Mouse (Mus musculus) Muller cell, postnatal 12 days (primary cell): ENCODE measurements around the gene Kif28.
"Not testable (repeated sequence)": the region's sequence is repeated elsewhere in the genome, so short reads cannot be mapped to it uniquely, and the experiment has no call there.

Source experiments
- DNase-seq: peaks from one replicate; pipeline ENCODE4 v3.0.0-alpha.2; 2015; ENCODE audit errors: inconsistent ontology term

Gene Kif28

DNA sequence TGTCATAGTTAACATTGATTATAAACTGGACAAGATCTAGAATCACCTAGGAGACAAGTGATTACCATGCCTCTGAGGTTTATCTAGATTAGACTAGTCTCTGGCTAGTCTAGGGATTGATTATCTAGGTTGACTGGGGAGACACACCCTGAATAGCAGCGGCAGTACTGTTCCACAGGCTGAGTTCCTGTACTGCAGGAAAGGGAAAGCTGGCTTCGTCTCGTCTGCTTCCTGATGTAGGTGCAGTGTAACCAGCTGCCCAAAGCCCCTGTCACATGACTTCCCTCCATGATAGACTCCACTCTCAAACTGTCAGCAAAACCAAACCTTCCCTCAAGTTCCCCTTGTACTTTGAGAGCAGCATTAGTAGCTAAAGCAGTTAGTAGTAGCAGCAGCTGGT, 40.9 kb downstream of the Kif28 start:
- DNase-seq = no peak

- DNase-seq = no peak
These were observed 55.6 kb downstream of the Kif28 start for GRCm38 (mm10) chr1:179689479-179689878.

- DNase-seq = no peak
These were observed 56.2 kb downstream of the Kif28 start for GRCm38 (mm10) chr1:179688914-179689313.

DNA sequence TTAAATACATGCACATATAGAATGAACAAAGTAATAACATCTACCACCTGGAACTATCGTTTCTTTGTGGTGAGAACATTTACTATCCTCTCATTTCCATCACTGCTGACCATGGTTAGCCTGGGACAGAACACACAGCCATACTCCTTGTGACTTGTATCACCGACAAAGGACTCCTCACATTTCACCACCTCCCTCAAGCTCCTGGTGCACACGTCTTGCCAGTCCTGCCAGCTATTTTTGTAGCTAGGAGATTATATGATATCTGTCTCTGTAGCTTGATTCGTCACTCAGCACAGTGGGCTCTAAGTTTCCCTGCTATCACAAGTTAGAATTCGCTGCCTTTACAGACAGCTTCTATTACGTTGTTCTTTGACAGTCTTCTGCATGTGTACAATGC, 56.7 kb downstream of the Kif28 start:
- DNase-seq = no peak

GRCm38 (mm10) chr1:179687966-179688365, 57.1 kb downstream of the Kif28 start:
- DNase-seq = no peak

- DNase-seq = no peak
These were observed 57.8 kb downstream of the Kif28 start for GRCm38 (mm10) chr1:179687305-179687704.

GRCm38 (mm10) chr1:179686781-179687180, 58.3 kb downstream of the Kif28 start:
- no peak for DNase-seq

- DNase-seq = no peak
These were observed 58.7 kb downstream of the Kif28 start for GRCm38 (mm10) chr1:179686348-179686747.

DNA sequence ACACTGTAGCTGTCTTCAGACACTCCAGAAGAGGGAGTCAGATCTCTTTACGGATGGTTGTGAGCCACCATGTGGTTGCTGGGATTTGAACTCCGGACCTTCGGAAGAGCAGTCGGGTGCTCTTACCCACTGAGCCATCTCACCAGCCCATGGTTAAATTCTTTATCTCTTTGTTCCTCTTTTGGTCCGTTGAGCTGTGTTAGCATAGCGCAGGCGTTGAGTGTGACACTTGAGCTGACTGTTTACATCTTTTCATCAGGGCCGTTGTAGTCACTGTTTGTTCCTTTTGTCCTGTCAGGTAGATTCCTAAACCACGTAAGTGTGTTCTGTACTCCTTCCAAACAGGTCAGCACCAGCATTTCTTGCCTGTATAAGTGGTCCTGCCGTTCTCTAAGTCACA, 62.3 kb downstream of the Kif28 start:
- DNase-seq = not testable (repeated sequence)

GRCm38 (mm10) chr1:179679326-179679725, 65.7 kb downstream of the Kif28 start:
- DNase-seq = no peak

DNA sequence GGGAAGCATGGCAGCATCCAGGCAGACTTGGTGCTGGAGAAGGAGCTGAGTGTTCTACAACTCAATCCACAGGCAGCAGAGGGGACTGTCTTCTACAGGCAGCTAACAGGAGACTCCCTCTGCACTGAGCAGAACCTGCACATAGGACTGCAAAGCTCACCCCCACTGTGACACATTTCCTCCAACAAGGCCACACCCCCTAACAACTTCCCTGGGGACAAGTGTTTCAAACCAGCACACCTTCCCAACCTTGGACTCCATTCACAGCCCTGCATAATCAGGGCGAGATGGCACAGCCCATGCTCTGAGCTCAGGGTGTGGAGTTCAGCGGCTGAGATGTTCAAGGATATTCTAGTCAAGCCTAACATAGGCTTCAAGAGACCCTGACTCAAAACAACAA, 68.0 kb downstream of the Kif28 start:
- no peak for DNase-seq

DNA sequence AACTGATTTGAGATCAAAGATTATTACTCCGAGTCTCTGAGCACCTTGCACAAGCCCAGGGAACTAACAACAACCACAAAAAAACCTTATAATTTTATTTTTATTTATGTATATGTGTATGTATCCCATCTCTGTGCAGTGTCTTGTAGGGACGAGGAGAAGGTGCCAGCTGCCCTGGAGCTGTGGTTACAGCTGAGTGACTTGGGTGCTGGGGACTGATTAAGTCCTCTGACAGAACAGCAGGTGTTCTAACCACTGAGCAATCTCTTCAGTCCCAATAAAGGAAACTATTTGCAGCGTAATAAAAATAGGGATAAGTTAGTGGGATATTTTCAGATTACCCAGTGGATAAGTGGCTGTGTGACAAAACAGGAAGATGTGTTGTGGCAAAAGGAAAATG, 70.7 kb downstream of the Kif28 start:
- no peak for DNase-seq

GRCm38 (mm10) chr1:179668836-179669537, 76.1 kb downstream of the Kif28 start:
- DNase-seq = peak; percentile 46

- DNase-seq = peak; percentile 93
These were observed 76.9 kb downstream of the Kif28 start, which contains the start of gene Sccpdh for GRCm38 (mm10) chr1:179668013-179668805. Sccpdh (plus strand) TSS chr1:179668210.

- no peak for DNase-seq
These were observed 77.6 kb downstream of the Kif28 start for GRCm38 (mm10) chr1:179667450-179667849.

- DNase-seq = peak; percentile 40
These were observed 78.1 kb downstream of the Kif28 start for GRCm38 (mm10) chr1:179666971-179667370.

- no peak for DNase-seq
These were observed 80.7 kb downstream of the Kif28 start for GRCm38 (mm10) chr1:179664309-179664930.

DNA sequence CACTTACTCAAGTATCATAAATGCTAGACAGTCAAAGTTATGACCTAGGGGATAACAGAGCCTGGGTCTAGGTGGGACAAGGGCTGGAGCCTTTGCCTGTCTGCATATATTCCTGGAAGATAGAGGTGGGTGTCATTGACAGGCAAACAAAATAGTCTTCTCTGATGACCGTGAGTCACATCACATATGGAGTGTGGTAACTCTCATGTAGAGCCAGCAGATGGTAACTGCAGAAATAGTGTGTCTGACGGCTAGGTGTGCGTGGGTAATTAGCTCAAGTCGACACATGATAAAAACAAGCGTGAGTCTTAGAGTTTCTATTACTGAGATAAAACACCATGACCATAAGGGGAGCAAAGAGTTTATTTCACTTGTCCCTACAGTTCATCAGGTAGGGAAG, 82.0 kb downstream of the Kif28 start:
- no peak for DNase-seq

DNA sequence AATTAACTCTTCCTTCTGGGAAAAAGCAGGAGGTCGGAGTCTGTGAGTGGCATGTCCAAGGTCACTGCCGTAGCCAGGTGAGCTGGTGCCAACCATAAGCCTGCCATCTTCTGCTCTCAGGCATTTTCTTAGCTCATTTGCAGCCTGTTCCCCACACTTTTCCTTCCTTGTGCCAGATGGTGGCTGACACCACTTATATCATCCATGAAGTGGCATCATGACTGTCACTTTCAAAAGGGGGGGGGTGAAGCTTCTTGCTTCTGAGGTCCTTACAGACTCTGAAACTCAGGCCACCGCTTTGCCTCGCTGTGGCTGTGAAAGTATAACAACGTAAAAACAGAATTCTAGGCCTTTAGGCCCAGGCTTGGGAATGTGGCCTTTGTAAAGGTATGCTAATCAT, 93.8 kb downstream of the Kif28 start:
- DNase-seq = no peak

DNA sequence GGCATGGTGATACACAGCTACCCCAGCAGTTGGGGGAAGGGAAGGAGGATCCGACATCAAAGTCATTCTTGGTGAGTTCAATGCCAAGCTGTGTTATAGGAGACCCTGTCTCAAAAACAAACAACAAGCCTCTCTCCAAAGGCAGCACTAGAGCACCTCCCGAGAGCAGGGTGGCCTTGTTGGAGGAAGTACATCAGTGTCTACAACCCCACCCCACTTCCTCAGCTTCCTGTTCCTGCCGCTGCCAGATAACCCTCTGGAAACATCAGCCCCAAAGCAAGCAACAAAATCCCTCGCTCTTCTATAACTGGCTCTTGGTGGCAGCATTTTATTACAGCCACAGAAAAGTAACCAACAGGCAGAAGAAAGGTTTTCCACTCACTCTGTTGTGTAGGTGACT, 94.8 kb downstream of the Kif28 start:
- no peak for DNase-seq

DNA sequence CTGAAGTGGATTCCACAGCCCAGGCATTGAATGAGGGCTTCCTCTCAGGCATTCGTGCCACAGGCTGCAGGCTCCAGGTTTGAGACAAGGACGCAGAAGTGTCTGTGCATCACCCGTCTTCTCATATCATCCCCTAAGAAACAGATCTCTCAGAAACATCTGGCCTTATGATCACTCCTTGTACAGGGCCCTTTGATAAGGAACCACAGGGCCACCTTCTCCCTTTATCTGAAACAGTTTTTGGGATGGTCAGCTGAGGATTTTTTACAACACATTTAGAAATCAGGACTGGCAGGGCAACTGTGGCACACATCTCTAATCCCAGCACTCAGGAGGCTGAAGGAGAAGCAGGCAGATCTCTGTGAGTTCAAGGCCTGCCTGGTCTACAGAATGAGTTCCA, 95.7 kb downstream of the Kif28 start:
- no peak for DNase-seq

DNA sequence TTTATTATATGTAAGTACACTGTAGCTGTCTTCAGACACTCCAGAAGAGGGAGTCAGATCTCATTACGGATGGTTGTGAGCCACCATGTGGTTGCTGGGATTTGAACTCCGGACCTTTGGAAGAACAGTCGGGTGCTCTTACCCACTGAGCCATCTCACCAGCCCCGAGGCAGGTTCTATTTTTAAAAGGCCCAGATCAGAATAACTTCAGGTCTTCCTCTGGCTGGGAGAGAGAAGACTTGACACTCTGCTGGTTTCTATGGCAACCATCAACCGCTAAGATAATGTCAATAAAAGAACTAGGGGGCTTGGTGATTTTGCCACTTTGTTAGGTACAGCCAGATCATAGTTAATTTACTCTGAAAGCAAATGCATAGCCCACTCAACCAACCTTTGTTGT, 96.4 kb downstream of the Kif28 start:
- DNase-seq = not testable (repeated sequence)

DNA sequence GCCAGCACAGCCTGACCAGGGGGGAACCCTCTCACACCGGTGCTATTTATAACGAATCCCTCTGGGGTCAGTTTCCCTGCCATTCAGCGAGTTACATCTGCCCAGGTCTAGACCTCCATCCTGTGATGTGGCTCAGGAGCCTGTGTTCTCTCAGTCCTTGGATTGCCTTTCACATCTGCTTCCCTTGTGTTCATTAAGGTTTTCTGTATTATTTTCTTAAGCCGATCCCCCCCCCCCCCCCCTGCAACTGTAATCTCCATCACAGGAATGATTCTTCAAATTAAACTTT, 99.1 kb downstream of the Kif28 start:
- no peak for DNase-seq
